In the genomic region with DNA sequence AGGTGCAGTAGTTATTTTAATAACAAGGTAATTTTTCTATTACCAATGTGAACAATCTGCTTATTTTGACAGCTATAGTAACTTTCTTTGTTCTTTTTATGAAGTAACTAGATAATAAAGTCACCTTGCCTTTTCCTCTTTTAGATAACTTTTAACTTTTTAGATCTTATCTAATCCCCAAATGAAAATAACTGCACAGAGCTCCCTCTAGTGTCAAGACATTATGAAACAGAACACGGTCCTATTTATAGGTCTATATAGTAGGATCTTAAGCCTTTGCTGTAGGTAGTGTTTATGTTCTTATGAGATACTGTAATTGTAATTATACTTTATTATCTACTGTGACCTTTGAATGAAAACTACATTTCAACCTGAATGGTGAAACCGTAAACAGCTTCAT, we compare ENCODE assay signal across 9 mouse cellular contexts. TPM values are rescaled to one million over a fixed set of nuclear protein-coding genes. Genes with fewer than 3 reads are reported as not detected.
DNase-seq lines count a peak whose midpoint lies in the region; ATAC-seq and TF ChIP-seq lines count a peak whose summit lies in the region.
"Had no signal": no experiment of that assay in that cellular context is flagged by ENCODE, and none has a peak within 500 bp of the region (broad histone marks: within the 10 kb centered on the region; RNA-seq: fewer than 3 reads in every experiment).

No protein-coding gene starts in this region.

- peaks cover 46% of the 10 kb centered on the region for H3K36me3 ChIP-seq in heart, postnatal 0 days (replicated peaks; ENCODE audit: control insufficient read depth, insufficient read depth, low read length)
- H3K36me3 ChIP-seq in midbrain, embryonic 14.5 days (ENCODE audit: control insufficient read depth, insufficient read depth, low read length), result peaks cover 40% of the 10 kb centered on the region
- peaks cover 39% of the 10 kb centered on the region for H3K36me3 ChIP-seq in midbrain, embryonic 13.5 days
- 0 out of 2 replicates have a peak, but pooled peaks cover 3% of the 10 kb centered on the region for H3K36me3 ChIP-seq in stomach, postnatal 0 days (ENCODE audit: control insufficient read depth, insufficient read depth, low read length)

- ATAC-seq in heart, postnatal 0 days (ENCODE audit: insufficient read depth, low read depth), result no peak
- ATAC-seq in midbrain, embryonic 14.5 days (ENCODE audit: low FRiP score, low TSS enrichment), result no peak
- no peak for ATAC-seq in midbrain, embryonic 13.5 days
- ATAC-seq in stomach, postnatal 0 days (ENCODE audit: low FRiP score, low TSS enrichment), result no peak

- H3K4me3 ChIP-seq in heart, postnatal 0 days (ENCODE audit: low read depth, low read length), result no peak overlapping the region
- H3K4me3 ChIP-seq in midbrain, embryonic 14.5 days (replicated peaks; ENCODE audit: low read depth, low read length), result no peak overlapping the region
- no peak overlapping the region for H3K4me3 ChIP-seq in midbrain, embryonic 13.5 days (replicated peaks)
- no peak overlapping the region for H3K4me3 ChIP-seq in stomach, postnatal 0 days (ENCODE audit: low read depth, low read length)
- H3K4me3 ChIP-seq: hindbrain, embryonic 15.5 days had no signal

- no peak overlapping the region for H3K27ac ChIP-seq in heart, postnatal 0 days (ENCODE audit: low read depth)
- H3K27ac ChIP-seq in midbrain, embryonic 14.5 days (replicated peaks; ENCODE audit: low read depth, low read length), result no peak overlapping the region
- H3K27ac ChIP-seq in midbrain, embryonic 13.5 days, result no peak overlapping the region
- no peak overlapping the region for H3K27ac ChIP-seq in stomach, postnatal 0 days (replicated peaks)
- H3K27ac ChIP-seq: hindbrain, embryonic 15.5 days had no signal

- TF ChIP-seq CTCF in heart, postnatal 0 days (IDR thresholded peaks at IDR 0.05; ENCODE audit: low read depth), result peak; percentile 60
- peak; percentile 78 for TF ChIP-seq CTCF in stomach, postnatal 0 days (IDR thresholded peaks at IDR 0.05; ENCODE audit: low read depth)

- peak; percentile 50 for DNase-seq in heart, postnatal 0 days (ENCODE audit: low spot score)
- DNase-seq in heart, postnatal 10 days, result no peak
- peak; percentile 86 for DNase-seq in midbrain, embryonic 14.5 days
- peak; percentile 14 for DNase-seq in c-Kit-positive CD71-positive TER-119-negative erythroid progenitor cells, embryonic 14.5 days (ENCODE audit: low read depth)
- DNase-seq in stomach, postnatal 0 days (ENCODE audit: low spot score), result no peak
- DNase-seq in urinary bladder, postnatal 36 days (ENCODE audit: low spot score in 2 of 2), result no peak
- no peak for DNase-seq in kidney, adult 18-20 months

- H3K9ac ChIP-seq in heart, postnatal 0 days (replicated peaks; ENCODE audit: low read depth, low read length), result no peak overlapping the region
- H3K9ac ChIP-seq in midbrain, embryonic 14.5 days (replicated peaks; ENCODE audit: low read length), result no peak overlapping the region
- H3K9ac ChIP-seq in midbrain, embryonic 13.5 days (replicated peaks), result no peak overlapping the region
- H3K9ac ChIP-seq in stomach, postnatal 0 days (ENCODE audit: low read length), result no peak overlapping the region
- H3K9ac ChIP-seq: hindbrain, embryonic 15.5 days had no signal

- H3K4me2 ChIP-seq in heart, postnatal 0 days (ENCODE audit: low read depth, low read length), result no peak overlapping the region
- H3K4me2 ChIP-seq in midbrain, embryonic 14.5 days (ENCODE audit: low read length), result no peak overlapping the region
- no peak overlapping the region for H3K4me2 ChIP-seq in midbrain, embryonic 13.5 days (replicated peaks)
- H3K4me2 ChIP-seq in stomach, postnatal 0 days (replicated peaks; ENCODE audit: low read depth), result no peak overlapping the region
- H3K4me2 ChIP-seq: hindbrain, embryonic 15.5 days had no signal

- TF ChIP-seq EP300 in heart, postnatal 0 days (IDR thresholded peaks at IDR 0.05; ENCODE audit: low read depth), result no peak
- TF ChIP-seq EP300 in stomach, postnatal 0 days (optimal IDR thresholded peaks at IDR 0.05), result no peak

- H3K4me1 ChIP-seq in heart, postnatal 0 days (ENCODE audit: control insufficient read depth, insufficient read depth), result no peaks in the 10 kb centered on the region
- no peaks in the 10 kb centered on the region for H3K4me1 ChIP-seq in midbrain, embryonic 14.5 days (ENCODE audit: control insufficient read depth, insufficient read depth, low read length)
- no peaks in the 10 kb centered on the region for H3K4me1 ChIP-seq in midbrain, embryonic 13.5 days (replicated peaks)
- H3K4me1 ChIP-seq in stomach, postnatal 0 days (replicated peaks; ENCODE audit: control insufficient read depth, insufficient read depth), result no peaks in the 10 kb centered on the region
- H3K4me1 ChIP-seq: hindbrain, embryonic 15.5 days had no signal

- H3K27me3 ChIP-seq in heart, postnatal 0 days (ENCODE audit: control insufficient read depth, insufficient read depth, low read length), result no peaks in the 10 kb centered on the region
- no peaks in the 10 kb centered on the region for H3K27me3 ChIP-seq in midbrain, embryonic 14.5 days (ENCODE audit: control insufficient read depth, insufficient read depth, low read length)
- H3K27me3 ChIP-seq in midbrain, embryonic 13.5 days, result no peaks in the 10 kb centered on the region
- no peaks in the 10 kb centered on the region for H3K27me3 ChIP-seq in stomach, postnatal 0 days (ENCODE audit: control insufficient read depth, insufficient read depth, low read length)
- H3K27me3 ChIP-seq: hindbrain, embryonic 15.5 days had no signal

- no peaks in the 10 kb centered on the region for H3K9me3 ChIP-seq in heart, postnatal 0 days (replicated peaks; ENCODE audit: control insufficient read depth, low read length)
- no peaks in the 10 kb centered on the region for H3K9me3 ChIP-seq in midbrain, embryonic 14.5 days (ENCODE audit: control insufficient read depth, low read length)
- H3K9me3 ChIP-seq in midbrain, embryonic 13.5 days, result no peaks in the 10 kb centered on the region
- H3K9me3 ChIP-seq in stomach, postnatal 0 days (ENCODE audit: control insufficient read depth, low read length), result no peaks in the 10 kb centered on the region
- H3K9me3 ChIP-seq: hindbrain, embryonic 15.5 days had no signal

- WGBS in heart, postnatal 0 days, result 55% methylated on average over 2 of the region's 2 CpGs
- WGBS in midbrain, embryonic 14.5 days, result 64% methylated on average over 2 of the region's 2 CpGs
- WGBS in midbrain, embryonic 13.5 days, result 70% methylated on average over 2 of the region's 2 CpGs
- WGBS in stomach, postnatal 0 days, result 55% methylated on average over 2 of the region's 2 CpGs

- intact Hi-C loops in heart, postnatal 10 days (cut with DNase I), result loop anchor here (1.0 to 10.0 kb wide), 2 partner anchors 147 to 449 kb away; partner anchors contain the start of gene Spon1

RNA-seq across cellular contexts. Expression of gene Copb1, which starts 41.0 kb away (rescaled TPM):
- 47.9 and 54.1 TPM in 2 replicates for total RNA-seq in heart, postnatal 0 days (2014; rRNA removed; ENCODE audit: low replicate concordance)
- polyA plus RNA-seq in heart, postnatal 0 days (2015; fragmentation: Nextera tagmentation; extraction: Ambion mirVana), result 52.9 and 53.0 TPM in 2 replicates
- 10 to 100 TPM; 63.3 to 68.6 TPM for total RNA-seq in heart, postnatal 10 days (2021)
- 72.8 and 104 TPM in 2 replicates for polyA plus RNA-seq in midbrain, embryonic 14.5 days (2014; fragmentation: Nextera tagmentation; extraction: Ambion mirVana)
- polyA plus RNA-seq in midbrain, embryonic 13.5 days (2015; fragmentation: Nextera tagmentation; extraction: Ambion mirVana), result 86.2 and 94.2 TPM in 2 replicates
- polyA plus RNA-seq in stomach, postnatal 0 days (2015; fragmentation: Nextera tagmentation; extraction: Ambion mirVana), result 82.6 and 83.7 TPM in 2 replicates

Comparison
In these comparisons a context has a peak if more than half of its experiments do, and no peak if none do; other contexts are left out.
1. DNase-seq: peak in heart, postnatal 0 days (single experiment), midbrain, embryonic 14.5 days (single experiment) and c-Kit-positive CD71-positive TER-119-negative erythroid progenitor cells, embryonic 14.5 days (single experiment); none in heart, postnatal 10 days (0 of 2), stomach, postnatal 0 days (single experiment), urinary bladder, postnatal 36 days (0 of 2) and kidney, adult 18-20 months (single experiment).